Mouse (Mus musculus) thymus, postnatal 14 days (tissue): ENCODE data around the gene Zbtb20.

Source experiments
- DNase-seq: peaks from one replicate; pipeline ENCODE4 v3.0.0; 2021

The Zbtb20 gene

GRCm38 (mm10) chr16:43217336-43218006 is 341.8 kb downstream of the Zbtb20 start:
- no peak for DNase-seq

GRCm38 (mm10) chr16:43219367-43219766 is 343.7 kb downstream of the Zbtb20 start:
- no peak for DNase-seq

DNA sequence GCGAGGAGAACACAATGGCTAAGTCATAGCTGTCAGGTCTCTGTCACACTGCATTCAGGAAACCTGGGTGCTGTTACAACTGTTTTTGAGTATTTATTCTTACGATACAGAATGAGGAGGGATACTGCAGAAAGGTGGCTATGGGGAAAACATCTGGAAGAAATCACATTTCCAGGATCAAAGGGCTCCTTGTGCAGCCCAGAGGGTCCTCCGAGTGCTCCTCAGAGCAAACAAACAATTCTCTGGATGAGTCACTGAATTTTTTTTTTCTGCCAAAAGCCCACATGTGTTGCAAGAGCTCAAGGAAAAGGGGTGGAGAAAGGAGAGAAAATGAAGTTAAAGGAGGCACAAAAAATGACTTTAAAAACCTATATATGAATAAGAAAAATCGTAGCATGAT is 345.6 kb downstream of the Zbtb20 start:
- no peak for DNase-seq

GRCm38 (mm10) chr16:43230253-43230652 is 354.6 kb downstream of the Zbtb20 start:
- DNase-seq: no peak

- no peak for DNase-seq
Observed at GRCm38 (mm10) chr16:43234249-43234648, 358.6 kb downstream of the Zbtb20 start.

- DNase-seq: no peak
Observed at GRCm38 (mm10) chr16:43235317-43235716, 359.6 kb downstream of the Zbtb20 start.

GRCm38 (mm10) chr16:43235721-43236159 is 360.1 kb downstream of the Zbtb20 start:
- no peak for DNase-seq

DNA sequence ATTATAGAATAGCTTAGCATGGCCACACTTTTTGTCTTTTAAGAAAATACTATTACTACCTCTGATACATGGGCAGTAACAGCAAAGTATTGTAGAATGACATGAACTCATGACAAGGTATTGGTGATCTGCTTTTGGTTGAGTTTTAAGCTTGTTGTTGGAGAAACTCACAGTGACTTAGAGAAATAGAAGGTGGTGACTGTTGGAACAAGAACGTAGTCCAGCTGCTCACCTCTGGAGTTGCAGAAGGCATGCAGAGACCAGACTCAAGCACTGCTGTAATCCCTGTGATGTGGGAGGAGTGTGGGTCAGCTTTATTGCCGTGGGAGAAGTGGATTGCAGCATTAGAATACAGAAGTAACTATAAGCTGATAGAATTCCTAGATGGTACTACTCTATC is 361.9 kb downstream of the Zbtb20 start:
- no peak for DNase-seq

DNA sequence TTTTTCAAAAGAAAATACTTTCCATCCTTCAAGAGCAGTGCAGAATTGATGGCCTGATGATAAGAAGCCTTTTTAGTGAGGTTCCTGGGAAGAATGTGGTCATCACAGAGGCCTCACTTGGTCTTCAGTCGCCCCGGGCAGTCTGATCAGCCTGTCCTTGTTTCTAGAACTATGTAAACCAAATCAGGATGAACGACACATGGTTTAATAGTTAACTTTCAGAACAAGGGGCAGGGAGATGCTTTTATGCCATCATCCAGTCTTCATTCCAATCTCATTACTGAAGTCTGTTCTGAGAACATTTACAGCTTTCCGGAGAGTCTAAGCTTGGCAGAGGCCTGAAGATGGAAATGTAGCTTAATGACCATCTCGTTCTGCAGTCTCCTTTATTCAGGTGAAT is 371.3 kb downstream of the Zbtb20 start:
- no peak for DNase-seq

DNA sequence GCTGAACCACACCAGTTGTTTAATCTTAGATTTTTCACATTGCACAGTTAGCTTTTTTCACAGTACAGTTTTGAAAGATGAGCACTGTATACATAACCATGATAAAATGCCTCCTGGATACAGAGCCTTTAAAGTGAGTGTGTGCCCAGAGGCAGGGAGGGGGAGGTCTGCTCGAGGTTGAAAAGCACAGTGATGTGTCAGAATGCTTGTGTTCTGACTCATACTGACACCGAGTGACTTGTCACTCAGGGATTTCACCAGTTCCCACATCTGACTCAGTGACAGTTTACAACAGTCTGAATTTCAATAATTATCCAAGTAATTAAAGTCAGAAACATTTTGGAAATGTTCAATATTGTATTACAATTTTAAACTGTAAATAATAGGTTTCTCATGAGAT is 377.4 kb downstream of the Zbtb20 start:
- DNase-seq: no peak

GRCm38 (mm10) chr16:43253746-43254145 is 378.1 kb downstream of the Zbtb20 start:
- no peak for DNase-seq

- no peak for DNase-seq
Observed at GRCm38 (mm10) chr16:43256191-43256899, 380.7 kb downstream of the Zbtb20 start.

GRCm38 (mm10) chr16:43256900-43257281 is 381.2 kb downstream of the Zbtb20 start:
- no peak for DNase-seq

DNA sequence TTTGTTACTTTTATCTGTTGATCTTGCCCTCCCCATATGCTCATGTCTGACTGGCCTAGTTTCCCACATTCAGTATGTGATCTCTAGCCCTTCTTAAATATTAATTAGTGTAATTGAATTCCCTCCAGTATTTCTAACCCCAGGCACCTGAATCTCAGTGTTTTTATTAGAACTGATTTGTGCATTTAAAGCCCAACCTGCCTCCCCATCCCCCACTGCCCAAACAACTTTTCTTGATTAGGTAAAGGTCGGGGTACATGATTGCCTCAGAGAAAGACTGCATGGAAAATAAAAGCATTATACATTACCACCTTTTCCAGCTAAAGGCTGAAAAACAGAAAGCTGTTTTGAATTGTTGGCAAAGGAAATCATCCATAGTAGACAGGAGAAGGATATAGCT is 383.8 kb downstream of the Zbtb20 start:
- no peak for DNase-seq

- no peak for DNase-seq
Observed at GRCm38 (mm10) chr16:43260862-43261261, 385.2 kb downstream of the Zbtb20 start.

GRCm38 (mm10) chr16:43274057-43274595 is 398.4 kb downstream of the Zbtb20 start:
- no peak for DNase-seq

DNA sequence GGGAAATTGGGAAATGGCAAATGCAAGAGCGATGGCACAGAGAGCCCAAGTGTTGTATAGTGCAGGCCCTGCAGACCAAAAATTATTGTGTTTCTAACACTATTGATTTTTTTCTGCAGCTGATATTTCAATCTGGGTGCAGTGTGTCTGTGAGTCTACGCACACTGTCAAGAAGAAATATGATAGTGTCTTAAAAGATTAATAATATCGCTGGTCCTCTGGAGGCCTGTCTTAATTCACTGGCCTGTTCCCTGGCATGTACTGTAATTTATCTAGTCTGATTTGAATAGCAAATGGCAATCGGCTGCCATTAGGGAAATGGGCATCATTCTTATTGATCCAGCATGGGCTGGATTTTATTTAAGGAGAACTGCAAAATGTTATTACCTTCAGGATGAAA is 401.1 kb downstream of the Zbtb20 start:
- no peak for DNase-seq

DNA sequence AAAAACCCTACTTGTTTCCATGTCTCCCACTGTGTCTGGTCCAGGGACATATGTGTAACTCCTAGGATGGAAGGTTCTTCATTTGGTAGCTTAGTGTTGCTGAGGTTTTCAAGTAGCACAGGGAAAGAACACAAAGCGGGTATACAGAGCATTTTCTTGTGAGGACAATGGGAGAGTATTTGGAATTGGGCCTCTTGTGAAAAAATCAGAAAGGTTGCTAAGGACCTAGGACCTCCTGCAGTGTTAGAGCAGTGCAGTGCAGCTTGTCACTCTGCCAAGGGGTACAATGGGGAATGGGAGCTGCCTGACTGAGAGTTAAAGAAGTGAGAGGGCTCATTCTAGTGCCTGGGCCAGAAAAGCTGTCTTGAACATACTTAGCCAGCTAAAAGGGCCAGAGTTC is 410.6 kb downstream of the Zbtb20 start:
- DNase-seq: no peak

- no peak for DNase-seq
Observed at GRCm38 (mm10) chr16:43286783-43287383, 411.2 kb downstream of the Zbtb20 start.

DNA sequence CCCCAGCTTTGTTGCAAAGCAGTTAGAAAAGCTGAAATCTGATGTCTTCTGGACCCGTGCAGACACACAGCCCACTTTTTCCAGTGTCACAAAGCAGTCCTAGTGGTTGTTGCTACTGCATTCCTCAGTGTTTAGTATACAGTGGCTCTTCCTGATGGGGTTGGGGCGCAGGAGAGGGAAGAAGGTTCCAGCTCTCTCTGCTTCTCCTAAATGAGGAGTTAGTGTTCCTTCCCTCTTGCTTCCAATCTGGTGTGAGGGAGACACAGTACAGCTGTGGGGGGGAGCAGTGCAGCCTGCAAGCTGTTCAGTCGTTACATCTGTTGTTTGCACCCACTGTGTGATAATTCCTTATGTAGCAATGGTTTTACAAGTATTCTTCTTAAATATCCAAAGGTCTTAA is 415.7 kb downstream of the Zbtb20 start:
- no peak for DNase-seq

- no peak for DNase-seq
Observed at GRCm38 (mm10) chr16:43297953-43298596, 422.4 kb downstream of the Zbtb20 start.

GRCm38 (mm10) chr16:43300420-43300819 is 424.7 kb downstream of the Zbtb20 start:
- no peak for DNase-seq

DNA sequence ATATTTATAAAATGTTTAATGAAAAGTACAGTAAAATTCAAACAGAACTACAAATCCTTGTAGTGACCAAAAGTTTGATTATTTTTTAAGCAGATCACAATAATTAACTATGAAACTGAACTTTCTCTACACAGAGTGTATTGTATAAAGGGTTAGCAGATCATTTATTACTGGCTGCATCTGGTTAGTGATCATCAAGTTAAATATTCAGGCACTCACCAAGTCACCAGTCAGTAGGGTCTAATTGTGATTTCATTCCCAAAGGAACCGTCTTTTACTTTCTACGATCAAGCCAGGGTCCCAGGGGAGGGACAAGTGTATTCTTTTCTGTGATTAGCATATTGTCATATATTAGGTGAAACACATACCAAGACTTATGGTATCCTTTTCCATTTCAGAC is 426.5 kb downstream of the Zbtb20 start:
- no peak for DNase-seq
